ENCODE assay signal across 12 mouse cellular contexts in the genomic region with DNA sequence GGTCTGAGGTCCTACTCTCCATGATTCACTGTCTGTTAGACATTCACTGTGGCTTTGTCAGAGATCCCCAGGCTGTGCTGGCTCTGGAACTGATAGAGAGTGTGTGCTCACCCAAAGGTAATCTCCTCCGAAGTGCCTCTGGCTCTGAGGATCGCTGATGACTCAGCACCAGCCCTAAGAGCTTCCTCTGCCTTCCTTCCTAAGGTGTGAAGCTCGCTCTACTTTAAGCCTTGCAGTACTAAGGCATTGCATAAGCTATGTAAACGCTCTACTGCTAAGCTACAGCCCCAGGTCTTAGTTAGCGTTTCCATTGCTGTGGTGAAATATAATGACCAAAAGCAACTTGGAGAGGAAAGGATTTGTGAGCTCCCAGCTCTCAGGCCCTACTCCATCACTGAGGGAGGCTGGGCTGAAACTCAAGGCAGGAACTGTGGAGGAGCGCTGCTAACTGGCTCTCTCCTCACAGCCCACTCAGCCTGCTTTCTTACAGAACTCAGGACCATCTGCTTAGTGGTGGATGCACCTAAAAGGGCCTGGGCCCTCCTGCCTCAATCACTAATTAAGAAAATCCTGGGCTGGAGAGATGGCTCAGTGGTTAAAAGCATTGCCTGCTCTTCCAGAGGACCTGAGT. TPM values are rescaled to one million over a fixed set of nuclear protein-coding genes. Genes with fewer than 3 reads are reported as not detected.
A peak's percentile ranks its signal among the peaks of the same experiment; 100 is the strongest.
DNase-seq lines count a peak whose midpoint lies in the region; ATAC-seq and TF ChIP-seq lines count a peak whose summit lies in the region.
"Had no signal": no experiment of that assay in that cellular context is flagged by ENCODE, and none has a peak within 500 bp of the region (broad histone marks: within the 10 kb centered on the region; RNA-seq: fewer than 3 reads in every experiment).

No protein-coding gene starts in this region.

- H3K27ac ChIP-seq in embryonic facial prominence, embryonic 14.5 days (replicated peaks; ENCODE audit: low read depth, low read length): no peak overlapping the region
- no peak overlapping the region for H3K27ac ChIP-seq in embryonic facial prominence, embryonic 10.5 days (replicated peaks)
- no peak overlapping the region for H3K27ac ChIP-seq in ES-E14 (ENCODE audit: insufficient read depth, low read depth, low read length, poor library complexity, severe bottlenecking)
- H3K27ac ChIP-seq in intestine, embryonic 15.5 days: no peak overlapping the region
- H3K27ac ChIP-seq in forebrain, embryonic 13.5 days: no peak overlapping the region
- H3K27ac ChIP-seq: heart, embryonic 13.5 days; macrophage had no signal

- DNase-seq in embryonic facial prominence, embryonic 14.5 days (ENCODE audit: low spot score): peak; percentile 17
- no peak for DNase-seq in embryonic facial prominence, embryonic 10.5 days (ENCODE audit: low spot score)
- DNase-seq in ES-E14 (ENCODE audit: low read depth, low spot score): no peak
- no peak for DNase-seq in thymus, postnatal 10 days (ENCODE audit: low spot score in 2 of 2)
- DNase-seq in heart, adult 9 months (ENCODE audit: low spot score in 2 of 2): no peak
- DNase-seq: thymus, adult 2 months had no signal

- no peak for ATAC-seq in embryonic facial prominence, embryonic 14.5 days (ENCODE audit: low read depth)
- peak; percentile 64 for ATAC-seq in intestine, embryonic 15.5 days
- peak; percentile 59 for ATAC-seq in megakaryocyte progenitor cell, adult 5-6 weeks (replicated peaks; ENCODE audit: poor library complexity)
- no peak for ATAC-seq in forebrain, embryonic 13.5 days
- ATAC-seq: forebrain, embryonic 16.5 days had no signal

- no peaks in the 10 kb centered on the region for H3K36me3 ChIP-seq in embryonic facial prominence, embryonic 14.5 days (ENCODE audit: control insufficient read depth, insufficient read depth, low read length)
- no peaks in the 10 kb centered on the region for H3K36me3 ChIP-seq in embryonic facial prominence, embryonic 10.5 days (replicated peaks)
- no peaks in the 10 kb centered on the region for H3K36me3 ChIP-seq in ES-E14 (ENCODE audit: control insufficient read depth, insufficient read depth, low read length, poor library complexity, severe bottlenecking)
- H3K36me3 ChIP-seq in intestine, embryonic 15.5 days: no peaks in the 10 kb centered on the region
- no peaks in the 10 kb centered on the region for H3K36me3 ChIP-seq in forebrain, embryonic 13.5 days (ENCODE audit: poor library complexity, severe bottlenecking)
- H3K36me3 ChIP-seq: heart, embryonic 13.5 days had no signal

- H3K9me3 ChIP-seq in embryonic facial prominence, embryonic 14.5 days (ENCODE audit: control insufficient read depth, low read length): no peaks in the 10 kb centered on the region
- H3K9me3 ChIP-seq in embryonic facial prominence, embryonic 10.5 days: no peaks in the 10 kb centered on the region
- no peaks in the 10 kb centered on the region for H3K9me3 ChIP-seq in ES-E14 (ENCODE audit: control insufficient read depth, insufficient read depth, low read depth, low read length)
- no peaks in the 10 kb centered on the region for H3K9me3 ChIP-seq in intestine, embryonic 15.5 days
- H3K9me3 ChIP-seq in forebrain, embryonic 13.5 days (replicated peaks): no peaks in the 10 kb centered on the region
- H3K9me3 ChIP-seq: heart, embryonic 13.5 days had no signal

- WGBS in embryonic facial prominence, embryonic 14.5 days: 28% methylated on average over 6 of the region's 6 CpGs
- 41% methylated on average over 6 of the region's 6 CpGs for WGBS in embryonic facial prominence, embryonic 10.5 days
- 40% methylated on average over 6 of the region's 6 CpGs for WGBS in intestine, embryonic 15.5 days
- WGBS in forebrain, embryonic 13.5 days: 43% methylated on average over 6 of the region's 6 CpGs

- peaks cover 12% of the 10 kb centered on the region for H3K4me1 ChIP-seq in embryonic facial prominence, embryonic 14.5 days (ENCODE audit: control insufficient read depth, insufficient read depth, low read length)
- H3K4me1 ChIP-seq in embryonic facial prominence, embryonic 10.5 days: peaks cover 12% of the 10 kb centered on the region
- peaks cover 0 to 18% of the 10 kb centered on the region in 2 experiments; a peak in 1 of 4 replicates for H3K4me1 ChIP-seq in ES-E14 (ENCODE audit: control insufficient read depth in 2 of 2, insufficient read depth in 2 of 2, low read length in 2 of 2, poor library complexity in 1 of 2)
- H3K4me1 ChIP-seq in intestine, embryonic 15.5 days (replicated peaks): peaks cover 13% of the 10 kb centered on the region
- H3K4me1 ChIP-seq in forebrain, embryonic 13.5 days: peaks cover 15% of the 10 kb centered on the region

- no peak overlapping the region for H3K9ac ChIP-seq in embryonic facial prominence, embryonic 14.5 days (ENCODE audit: low read depth, low read length)
- H3K9ac ChIP-seq in ES-E14 (ENCODE audit: insufficient read depth, low read depth, low read length, poor library complexity, severe bottlenecking): no peak overlapping the region
- H3K9ac ChIP-seq in intestine, embryonic 15.5 days: no peak overlapping the region
- no peak overlapping the region for H3K9ac ChIP-seq in forebrain, embryonic 13.5 days
- H3K9ac ChIP-seq: heart, embryonic 13.5 days had no signal

- H3K4me3 ChIP-seq in embryonic facial prominence, embryonic 14.5 days (ENCODE audit: low read depth, low read length): no peak overlapping the region
- H3K4me3 ChIP-seq in embryonic facial prominence, embryonic 10.5 days: no peak overlapping the region
- no peak overlapping the region for H3K4me3 ChIP-seq in ES-E14 (ENCODE audit: insufficient read depth in 1 of 2, low read depth in 1 of 2, low read length in 2 of 2, poor library complexity in 1 of 2, severe bottlenecking in 1 of 2)
- no peak overlapping the region for H3K4me3 ChIP-seq in intestine, embryonic 15.5 days (replicated peaks)
- no peak overlapping the region for H3K4me3 ChIP-seq in forebrain, embryonic 13.5 days
- H3K4me3 ChIP-seq: heart, embryonic 13.5 days had no signal

- in situ Hi-C loops in ES-E14 (cut with MboI; ENCODE audit: low sequenced_read_pairs in 2 of 2, unreplicated experiment in 2 of 2): no loop called here

- H3K4me2 ChIP-seq in embryonic facial prominence, embryonic 14.5 days (ENCODE audit: low read depth, low read length): no peak overlapping the region
- H3K4me2 ChIP-seq in intestine, embryonic 15.5 days (replicated peaks): no peak overlapping the region
- H3K4me2 ChIP-seq in forebrain, embryonic 13.5 days: no peak overlapping the region
- H3K4me2 ChIP-seq: heart, embryonic 13.5 days had no signal

- no peaks in the 10 kb centered on the region for H3K27me3 ChIP-seq in embryonic facial prominence, embryonic 14.5 days (replicated peaks; ENCODE audit: control insufficient read depth, insufficient read depth, low read length)
- peaks cover 19% of the 10 kb centered on the region for H3K27me3 ChIP-seq in embryonic facial prominence, embryonic 10.5 days (replicated peaks; ENCODE audit: low read depth, poor library complexity, severe bottlenecking)
- no peaks in the 10 kb centered on the region for H3K27me3 ChIP-seq in intestine, embryonic 15.5 days (replicated peaks)
- H3K27me3 ChIP-seq in forebrain, embryonic 13.5 days: no peaks in the 10 kb centered on the region

TF ChIP-seq in ES-E14, 5 proteins besides CTCF, POLR2A, EP300 and RAD21:
- TF ChIP-seq HCFC1 (IDR thresholded peaks at IDR 0.05; ENCODE audit: borderline replicate concordance, insufficient read depth, low read length): no peak
- no peak for TF ChIP-seq ZC3H11A (IDR thresholded peaks at IDR 0.05; ENCODE audit: borderline replicate concordance, low read depth, low read length)
- TF ChIP-seq MAFK (IDR thresholded peaks at IDR 0.05; ENCODE audit: insufficient read depth, low read depth, low read length): peak; percentile 38; the same call in 1 of the 2 replicates
- TF ChIP-seq ZNF384 (IDR thresholded peaks at IDR 0.05; ENCODE audit: low read depth, low read length): no peak
- no peak for TF ChIP-seq CHD2 (IDR thresholded peaks at IDR 0.05; ENCODE audit: low read depth, low read length)

RNA-seq across cellular contexts. Expression of gene Gramd2, which starts 7.6 kb away (rescaled TPM):
- polyA plus RNA-seq in embryonic facial prominence, embryonic 14.5 days (2014; fragmentation: Nextera tagmentation; extraction: Ambion mirVana): 4.5 and 5.4 TPM in 2 replicates
- 0.24 and 0.64 TPM in 2 replicates for polyA plus RNA-seq in embryonic facial prominence, embryonic 10.5 days (2016; fragmentation: Nextera tagmentation; extraction: Ambion mirVana)
- 3.0 and 3.5 TPM in 2 replicates for total RNA-seq in ES-E14 (2012; rRNA removed)
- 1.0 and 1.6 TPM in 2 replicates for polyA plus RNA-seq in intestine, embryonic 15.5 days (2015; fragmentation: Nextera tagmentation; extraction: Ambion mirVana)
- total RNA-seq in megakaryocyte progenitor cell, adult 5-6 weeks (2015): 0.02 TPM in 1 of 2 replicates, not detected in the other
- total RNA-seq in megakaryocyte progenitor cell, adult 5-6 weeks (2017): 0.14 TPM in 1 of 2 replicates, not detected in the other
- polyA plus RNA-seq in forebrain, embryonic 13.5 days (2015; fragmentation: Nextera tagmentation; extraction: Ambion mirVana): 1.3 and 1.8 TPM in 2 replicates

RNA-seq across cellular contexts. Expression of gene Pkm, which starts 31.4 kb away (rescaled TPM):
- 1,005 and 1,158 TPM in 2 replicates for polyA plus RNA-seq in embryonic facial prominence, embryonic 14.5 days (2014; fragmentation: Nextera tagmentation; extraction: Ambion mirVana)
- 2,716 and 3,081 TPM in 2 replicates for polyA plus RNA-seq in embryonic facial prominence, embryonic 10.5 days (2016; fragmentation: Nextera tagmentation; extraction: Ambion mirVana)
- 2,243 and 2,388 TPM in 2 replicates for total RNA-seq in ES-E14 (2012; rRNA removed)
- polyA plus RNA-seq in intestine, embryonic 15.5 days (2015; fragmentation: Nextera tagmentation; extraction: Ambion mirVana): 1,208 and 1,228 TPM in 2 replicates
- total RNA-seq in megakaryocyte progenitor cell, adult 5-6 weeks (2015): 151 and 190 TPM in 2 replicates
- 900 and 914 TPM in 2 replicates for total RNA-seq in megakaryocyte progenitor cell, adult 5-6 weeks (2017)
- 1,587 and 1,755 TPM in 2 replicates for polyA plus RNA-seq in forebrain, embryonic 13.5 days (2015; fragmentation: Nextera tagmentation; extraction: Ambion mirVana)

Comparison
In these comparisons a context has a peak if more than half of its experiments do, and no peak if none do; other contexts are left out.
1. ATAC-seq: peak in intestine, embryonic 15.5 days (single experiment) and megakaryocyte progenitor cell, adult 5-6 weeks (single experiment); none in embryonic facial prominence, embryonic 14.5 days (single experiment) and forebrain, embryonic 13.5 days (single experiment).